Mouse (Mus musculus) thymus, postnatal 25 days (tissue): ENCODE data around the gene Tbc1d24.
A peak's percentile ranks its signal among the peaks of the same experiment; 100 is the strongest.

Source experiments
- DNase-seq: peaks from one replicate; pipeline ENCODE4 v3.0.0; 2022

Gene Tbc1d24

GRCm38 (mm10) chr17:24205284-24205888 lies at the start of gene Tbc1d24:
Tbc1d24 (minus strand) TSS chr17:24205562.
- DNase-seq: peak; percentile 86

- no peak for DNase-seq
Measured at GRCm38 (mm10) chr17:24252329-24252728, 47.0 kb upstream of the Tbc1d24 start.

DNA sequence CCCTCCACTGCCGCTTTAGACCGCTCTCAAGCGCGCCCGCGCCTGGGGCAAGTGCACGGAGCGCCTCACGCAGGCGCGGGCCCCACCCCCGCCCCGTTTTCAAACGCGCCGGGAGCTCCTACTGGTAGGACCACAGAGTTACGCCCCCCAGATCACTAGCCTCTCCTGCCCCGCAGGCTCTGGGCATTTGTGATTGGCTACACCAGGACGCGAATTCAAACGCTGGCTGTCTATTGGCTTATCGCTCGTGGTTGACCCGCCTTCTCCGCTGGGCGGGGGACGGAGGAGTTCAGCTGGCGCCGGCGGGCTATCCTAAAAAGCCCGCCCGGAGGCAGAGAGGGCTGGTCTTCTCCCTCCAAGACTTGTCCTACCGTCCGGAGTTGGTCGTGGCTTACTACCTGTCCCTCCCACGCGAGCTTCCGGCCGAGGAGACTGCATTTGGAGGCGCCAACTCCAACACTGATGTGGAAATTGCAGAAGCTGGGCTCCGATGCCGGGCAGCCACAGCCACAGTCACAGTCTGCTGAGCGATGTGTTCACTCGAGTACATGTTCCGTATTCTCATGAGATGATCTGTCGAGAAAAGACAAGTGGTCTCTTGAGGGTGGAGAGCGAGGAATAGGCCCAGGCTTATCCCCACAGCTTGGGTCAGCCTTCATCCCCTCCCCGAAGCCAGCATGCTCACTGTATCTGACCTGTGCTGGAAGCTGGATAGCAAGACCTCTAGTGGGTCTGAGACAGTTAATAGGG lies 46.1 kb upstream of the Tbc1d24 start, which contains the start of gene Ccnf:
Ccnf (minus strand) TSS at position 165 of the 750 bp plus-strand sequence.
- peak; percentile 97 for DNase-seq

GRCm38 (mm10) chr17:24250988-24251319 lies 45.6 kb upstream of the Tbc1d24 start:
- DNase-seq: no peak

GRCm38 (mm10) chr17:24248641-24249040 lies 43.3 kb upstream of the Tbc1d24 start:
- peak; percentile 22 for DNase-seq

DNA sequence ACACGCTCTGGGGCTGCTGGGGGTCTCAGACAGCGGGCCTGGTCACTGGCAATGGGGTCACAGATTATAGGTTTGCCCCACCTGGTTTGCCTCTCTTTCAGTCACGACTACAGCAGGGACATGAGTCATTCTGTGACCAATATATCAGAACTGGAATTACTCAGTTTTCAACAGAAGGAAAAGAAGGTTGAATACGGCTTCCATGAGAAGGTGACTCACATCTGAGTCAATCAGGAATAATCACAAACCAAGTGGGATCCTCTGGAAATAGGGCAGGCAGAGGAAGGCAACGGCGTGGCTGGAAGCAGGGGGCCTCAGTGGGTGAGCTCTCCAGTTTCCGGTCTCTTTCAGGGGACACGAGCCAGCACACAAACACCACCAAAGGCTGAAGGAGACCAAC lies 38.7 kb upstream of the Tbc1d24 start:
- DNase-seq: no peak

GRCm38 (mm10) chr17:24243311-24243969 lies 38.1 kb upstream of the Tbc1d24 start:
- DNase-seq: peak; percentile 44

GRCm38 (mm10) chr17:24236921-24237320 lies 31.6 kb upstream of the Tbc1d24 start:
- no peak for DNase-seq

- no peak for DNase-seq
Measured at GRCm38 (mm10) chr17:24236479-24236878, 31.1 kb upstream of the Tbc1d24 start.

DNA sequence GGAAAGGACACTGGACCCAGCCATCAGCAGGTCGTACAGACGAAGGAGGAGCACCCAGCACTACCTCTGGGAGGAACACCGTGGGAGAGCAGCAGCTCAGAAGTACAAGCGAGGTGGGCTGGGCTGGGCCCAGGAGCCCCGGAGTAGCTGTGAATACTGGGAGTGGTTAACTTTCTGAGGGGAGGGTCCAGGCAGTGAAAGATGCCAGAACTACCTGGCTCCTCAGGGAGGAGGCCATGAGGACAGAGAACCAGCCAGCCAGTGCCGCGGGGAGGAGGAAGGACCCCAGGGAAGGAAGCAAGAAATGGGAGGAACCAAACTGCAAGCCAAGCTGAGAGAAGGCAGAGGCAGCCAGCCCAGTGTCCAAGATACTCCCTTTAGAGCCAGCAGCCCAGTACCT lies 22.6 kb upstream of the Tbc1d24 start:
- DNase-seq: no peak

GRCm38 (mm10) chr17:24226721-24227120 lies 21.4 kb upstream of the Tbc1d24 start:
- DNase-seq: no peak

DNA sequence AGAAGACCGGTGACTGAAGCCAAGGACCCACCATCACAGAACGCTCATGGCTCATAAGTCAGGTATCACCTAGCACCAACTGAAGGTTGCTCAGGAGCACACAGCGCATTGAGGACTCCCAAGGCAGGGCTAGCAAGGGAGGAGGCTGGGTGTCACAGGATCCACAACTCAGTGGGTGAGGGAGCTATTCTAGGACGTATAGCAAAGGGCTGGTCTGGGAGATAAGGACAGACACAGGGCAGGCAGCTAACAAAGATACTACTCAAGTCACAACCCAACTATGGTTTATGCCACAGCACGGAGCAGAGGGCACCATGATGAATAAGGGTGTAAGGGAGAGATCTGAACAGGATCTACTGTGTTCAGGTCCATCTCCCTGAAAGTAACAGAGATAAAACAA lies 20.5 kb upstream of the Tbc1d24 start:
- no peak for DNase-seq

- no peak for DNase-seq
Measured at GRCm38 (mm10) chr17:24224741-24225140, 19.4 kb upstream of the Tbc1d24 start.

- DNase-seq: no peak
Measured at GRCm38 (mm10) chr17:24223513-24223912, 18.2 kb upstream of the Tbc1d24 start.

GRCm38 (mm10) chr17:24222653-24223052 lies 17.3 kb upstream of the Tbc1d24 start:
- DNase-seq: no peak

DNA sequence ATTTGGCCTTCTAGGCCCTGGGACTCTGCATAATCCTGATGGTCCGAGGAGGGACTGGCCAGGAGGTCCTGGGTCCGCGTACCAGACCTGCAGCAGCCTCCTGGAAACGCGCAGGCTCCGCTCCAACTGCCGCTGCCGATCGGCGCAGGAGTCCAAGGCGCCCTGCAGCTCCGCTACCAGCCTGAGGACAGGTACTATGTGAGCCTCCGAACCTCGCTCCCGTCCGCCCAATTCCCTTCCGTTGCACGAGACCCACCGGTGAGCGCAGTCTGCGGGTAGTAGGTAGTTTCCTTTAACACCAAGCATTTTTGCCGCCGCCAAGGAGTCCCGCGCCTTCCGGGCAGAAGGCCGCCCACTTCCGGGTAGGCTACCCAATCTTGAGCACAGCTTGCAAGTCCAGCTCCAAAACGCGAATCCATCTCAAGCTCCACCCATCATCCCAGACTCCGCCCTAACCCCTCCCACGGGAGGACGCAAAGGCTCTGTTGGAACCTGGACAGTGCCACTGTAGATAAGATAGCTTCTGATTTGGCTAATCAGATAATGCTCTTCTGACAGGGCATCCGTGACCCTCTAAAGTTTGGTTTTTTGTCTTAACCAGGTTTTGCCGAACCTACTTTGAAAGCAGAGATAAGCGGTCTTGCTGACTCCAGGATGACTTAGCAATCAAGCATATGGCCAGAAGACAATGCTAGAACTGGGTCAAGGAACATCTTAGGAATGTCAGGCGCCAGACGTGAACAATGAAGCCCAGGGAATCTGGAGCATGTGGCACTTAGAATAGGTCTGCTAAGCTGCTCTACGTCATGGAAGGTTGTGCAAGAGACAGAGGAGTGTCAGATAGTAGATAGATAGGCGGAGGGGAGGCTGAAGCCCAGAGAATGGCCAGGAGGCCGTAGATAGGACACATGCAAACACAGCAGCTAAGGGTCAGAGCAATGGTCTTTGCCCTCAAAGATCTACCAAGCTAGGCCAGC lies 15.4 kb upstream of the Tbc1d24 start, which contains the start of gene Tedc2:
Tedc2 (minus strand) TSS at position 417 of the 977 bp plus-strand sequence.
- peak; percentile 92 for DNase-seq

DNA sequence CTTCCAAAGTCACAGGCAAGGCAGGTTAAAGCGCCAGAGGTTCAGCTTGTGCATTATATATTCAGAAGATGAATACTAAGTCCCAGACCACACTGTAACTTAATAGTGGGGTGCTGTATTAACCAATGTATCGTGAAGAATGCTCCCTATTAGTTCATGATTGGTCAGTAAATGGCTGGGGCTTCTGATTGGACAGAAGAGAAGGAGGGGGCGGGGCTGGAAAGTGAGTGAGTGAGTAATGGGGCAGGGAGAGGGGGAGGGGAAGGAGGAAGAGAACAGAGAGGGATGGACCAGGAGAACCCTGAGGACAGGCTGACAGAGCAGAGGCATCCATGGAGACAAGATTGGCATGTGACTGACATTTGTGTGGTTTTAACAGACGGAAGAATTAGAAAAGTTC lies 11.5 kb upstream of the Tbc1d24 start:
- DNase-seq: no peak

DNA sequence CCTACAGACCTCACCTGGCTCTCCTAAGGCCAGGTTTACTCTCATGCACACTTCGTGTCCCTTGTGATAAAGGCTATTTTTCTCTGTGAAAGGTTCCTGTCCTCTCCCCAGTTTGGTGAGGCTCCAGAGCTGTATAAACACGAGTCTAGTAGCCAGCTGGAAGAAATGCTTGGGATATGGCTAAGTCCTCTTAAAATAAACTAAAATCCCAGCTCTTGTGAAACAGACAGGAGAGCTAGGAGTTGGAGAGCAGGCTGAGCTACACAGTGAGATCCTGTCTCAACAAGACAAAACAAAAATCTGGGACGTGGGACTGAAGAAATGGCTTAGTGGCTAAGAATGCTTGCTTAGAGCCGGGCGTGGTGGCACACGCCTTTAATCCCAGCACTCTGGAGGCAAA lies 7.8 kb upstream of the Tbc1d24 start:
- no peak for DNase-seq

DNA sequence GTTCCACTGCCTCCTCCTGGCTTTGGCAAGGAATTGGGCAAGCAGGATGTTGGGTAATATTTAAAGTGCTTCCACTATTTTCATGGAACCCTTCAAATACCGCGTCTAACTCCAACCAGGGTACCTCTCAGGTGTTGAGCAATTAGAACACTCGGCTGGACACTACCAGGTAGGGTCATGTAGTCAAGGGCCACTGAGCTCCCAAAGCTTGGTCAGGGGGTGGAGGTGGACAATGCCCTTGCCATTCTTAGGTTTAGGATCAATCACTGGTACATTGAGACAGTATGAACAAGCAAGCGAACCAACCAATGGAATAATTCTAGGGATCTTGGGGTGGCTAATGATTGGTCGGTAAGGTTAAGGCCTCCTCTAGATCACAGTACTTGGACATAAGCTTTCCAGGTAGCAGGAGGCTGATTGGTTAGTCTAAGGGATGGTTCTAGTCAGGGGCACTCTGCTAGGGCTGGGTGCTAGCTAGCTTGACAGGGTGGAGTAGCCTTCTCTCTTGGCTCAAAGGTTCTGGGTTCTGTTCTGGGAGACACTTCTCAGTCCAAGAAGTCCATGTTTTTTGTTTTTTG lies 7.2 kb upstream of the Tbc1d24 start:
- DNase-seq: no peak

DNA sequence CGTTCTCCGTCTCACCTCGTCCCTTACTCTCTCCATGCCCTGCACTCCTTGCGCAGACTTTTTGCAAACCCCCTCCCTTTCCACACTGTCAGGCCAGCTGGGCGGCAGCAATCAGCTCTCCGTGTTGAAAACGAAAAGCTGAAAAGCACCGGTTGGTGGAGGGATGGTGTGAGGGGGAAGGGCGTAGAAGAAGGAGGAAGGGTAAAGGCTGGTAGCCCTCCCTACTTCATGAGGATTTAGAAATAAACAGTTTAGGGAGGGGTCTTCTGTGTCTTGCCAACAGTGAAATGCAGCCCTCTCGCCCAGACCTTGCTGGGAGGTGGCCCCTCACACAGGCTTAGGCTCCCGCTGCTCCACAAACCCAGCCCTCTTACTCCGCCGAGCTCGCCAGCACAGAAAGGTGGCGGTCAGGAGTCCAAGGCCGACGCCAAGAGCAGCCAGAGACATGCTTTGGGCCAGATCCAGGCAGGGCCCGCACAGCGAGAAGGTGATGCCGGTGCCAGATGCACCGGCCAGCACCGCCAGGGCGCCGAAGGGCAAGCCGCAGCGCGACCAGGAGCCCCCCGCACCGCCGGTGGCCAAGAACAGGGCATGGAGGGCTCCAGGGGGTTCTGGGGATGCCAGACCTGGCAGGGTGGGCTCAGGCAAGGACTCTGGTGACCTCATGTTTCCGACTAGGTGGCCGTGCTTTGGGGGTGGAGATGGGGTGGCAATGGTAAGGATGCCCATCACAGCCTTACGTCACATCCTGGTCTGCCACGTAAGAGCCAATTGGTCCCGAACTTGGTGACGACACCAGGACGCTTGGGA lies 6.5 kb upstream of the Tbc1d24 start:
- DNase-seq: no peak

- DNase-seq: no peak
Measured at GRCm38 (mm10) chr17:24210591-24210990, 5.2 kb upstream of the Tbc1d24 start.

DNA sequence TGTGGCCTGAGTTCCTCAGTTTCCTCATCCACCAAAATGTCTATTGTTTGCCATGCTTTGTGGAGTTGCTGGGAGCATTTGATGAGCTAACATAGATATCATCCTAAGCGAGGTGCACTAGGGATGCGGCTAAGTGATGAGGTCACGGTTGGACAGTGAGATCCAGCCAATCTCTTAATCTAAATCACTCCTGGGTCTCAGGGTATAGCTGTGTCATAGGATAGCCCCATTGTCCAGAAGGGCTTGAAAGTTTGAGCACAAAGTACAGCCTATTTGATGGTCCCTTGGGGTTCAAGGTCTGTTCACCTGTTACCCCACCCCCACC lies 4.5 kb upstream of the Tbc1d24 start:
- no peak for DNase-seq
